Mouse (Mus musculus): ENCODE measurements around the gene Patz1.

DNA sequence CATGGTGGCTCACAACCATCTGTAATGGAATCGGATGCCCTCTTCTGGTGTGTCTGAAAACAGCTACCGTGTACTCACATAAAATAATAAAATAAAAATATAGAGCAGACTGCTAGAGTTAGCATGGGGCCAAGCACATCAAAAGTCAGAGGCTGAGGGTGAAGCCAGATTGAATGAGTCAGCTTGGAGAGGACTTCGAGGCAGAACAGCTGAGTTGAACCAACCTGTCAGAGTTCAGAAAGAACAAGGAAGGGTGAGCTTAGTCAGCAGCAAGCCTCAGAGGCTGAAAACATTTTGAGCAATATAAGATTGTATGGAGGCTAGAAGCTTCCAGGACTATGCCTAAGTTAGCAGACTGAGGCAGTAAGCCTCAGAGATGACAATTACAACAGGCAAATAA lies 29.6 kb downstream of the Patz1 start:
- TF ChIP-seq CTCF (IDR thresholded peaks at IDR 0.05; ENCODE audit: borderline replicate concordance, control insufficient read depth, extremely low read depth, insufficient read depth, low read length, poor library complexity) (no peak), POLR2A (IDR thresholded peaks at IDR 0.05; ENCODE audit: control insufficient read depth, extremely low read depth, insufficient read depth, low read length, poor library complexity) (no peak)
